Mouse (Mus musculus): ENCODE measurements around the gene Lilra5. TPM values are rescaled to one million over a fixed set of nuclear protein-coding genes. Genes with fewer than 3 reads are reported as not detected.
"Not testable (repeated sequence)": the region's sequence is repeated elsewhere in the genome, so short reads cannot be mapped to it uniquely, and the experiment has no call there.

The Lilra5 gene
- 0.10 TPM in 1 of 2 replicates, not detected in the other for polyA plus RNA-seq (2014; fragmentation: Nextera tagmentation; extraction: Ambion mirVana)

DNA sequence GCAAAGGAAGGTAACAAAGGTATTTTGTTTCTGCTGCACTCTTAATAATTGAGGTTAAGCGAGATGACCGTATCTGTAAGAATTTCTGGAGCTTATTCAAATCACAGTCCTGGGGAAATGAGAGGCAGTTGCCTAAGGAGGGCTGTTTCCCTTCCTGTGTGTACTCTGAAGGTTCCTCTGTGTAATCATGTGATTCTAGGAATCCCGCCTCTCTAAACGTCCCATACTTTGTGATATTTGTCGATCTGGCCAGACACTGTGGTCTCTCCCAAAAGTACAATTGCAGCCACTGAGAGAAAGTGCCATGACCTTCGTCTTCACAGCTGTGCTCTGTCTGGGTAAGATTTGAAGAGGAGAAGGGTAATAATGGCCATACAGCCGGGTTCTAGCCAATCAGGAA, at the start of gene Lilra5:
Gene Lilra5, plus strand, starts transcription at position 301 of the 400 bp plus-strand sequence.
- 74% methylated on average over 7 of the region's 7 CpGs for WGBS
- H3K9ac ChIP-seq (replicated peaks; ENCODE audit: low read length): no peak within 1 kb of the TSS
- DNase-seq (ENCODE audit: low spot score) (no peak), ATAC-seq (replicated peaks; ENCODE audit: insufficient number of reproducible peaks, low FRiP score, low TSS enrichment, low read depth) (no peak)
- H3K36me3 ChIP-seq (replicated peaks; ENCODE audit: control insufficient read depth, insufficient read depth, low read depth, low read length): no peaks in the 10 kb centered on the region
- H3K4me1 ChIP-seq (ENCODE audit: control insufficient read depth, insufficient read depth, low read length): no peaks in the 10 kb centered on the region
- H3K27ac ChIP-seq (replicated peaks; ENCODE audit: low read depth, low read length): no peak within 1 kb of the TSS
- H3K27me3 ChIP-seq (ENCODE audit: control insufficient read depth, insufficient read depth, low read length): no peaks in the 10 kb centered on the region
- no peaks in the 10 kb centered on the region for H3K9me3 ChIP-seq (replicated peaks; ENCODE audit: control insufficient read depth, low read length)
- H3K4me2 ChIP-seq (ENCODE audit: low read depth, low read length): no peak within 1 kb of the TSS
- no peak within 1 kb of the TSS for H3K4me3 ChIP-seq (ENCODE audit: low read depth, low read length)

DNA sequence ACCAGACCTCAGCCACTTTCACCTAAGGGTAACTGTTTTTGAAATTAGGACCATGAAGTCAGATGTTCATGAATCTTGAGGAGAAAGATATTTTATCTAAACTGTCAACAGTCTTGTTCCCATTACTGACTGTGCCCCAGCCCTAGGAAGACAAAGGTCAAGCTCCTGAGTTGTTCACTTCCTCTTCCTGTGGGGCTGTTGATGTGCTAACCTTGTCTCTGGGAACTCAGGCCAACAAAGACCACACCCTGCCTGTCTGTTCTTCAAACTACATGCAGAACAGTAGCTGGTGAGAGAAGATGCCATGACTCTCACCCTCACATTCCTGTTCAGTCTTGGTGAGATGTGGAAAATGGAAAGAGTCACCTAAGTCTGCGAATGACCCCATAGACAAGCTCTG, 30.4 kb upstream of the Lilra5 start:
- Histone ChIP-seq H3K4me2 (ENCODE audit: low read depth, low read length) (no peak overlapping the region), H3K36me3 (replicated peaks; ENCODE audit: control insufficient read depth, insufficient read depth, low read depth, low read length) (no peaks in the 10 kb centered on the region), H3K4me1 (ENCODE audit: control insufficient read depth, insufficient read depth, low read length) (no peaks in the 10 kb centered on the region), H3K27ac (replicated peaks; ENCODE audit: low read depth, low read length) (no peak overlapping the region), H3K9ac (replicated peaks; ENCODE audit: low read length) (no peak overlapping the region), H3K9me3 (replicated peaks; ENCODE audit: control insufficient read depth, low read length) (no peaks in the 10 kb centered on the region), H3K4me3 (ENCODE audit: low read depth, low read length) (no peak overlapping the region), H3K27me3 (ENCODE audit: control insufficient read depth, insufficient read depth, low read length) (no peaks in the 10 kb centered on the region)
- WGBS: 80% methylated on average over 1 of the region's 1 CpGs
- DNase-seq (ENCODE audit: low spot score) (no peak), ATAC-seq (replicated peaks; ENCODE audit: insufficient number of reproducible peaks, low FRiP score, low TSS enrichment, low read depth) (no peak)

DNA sequence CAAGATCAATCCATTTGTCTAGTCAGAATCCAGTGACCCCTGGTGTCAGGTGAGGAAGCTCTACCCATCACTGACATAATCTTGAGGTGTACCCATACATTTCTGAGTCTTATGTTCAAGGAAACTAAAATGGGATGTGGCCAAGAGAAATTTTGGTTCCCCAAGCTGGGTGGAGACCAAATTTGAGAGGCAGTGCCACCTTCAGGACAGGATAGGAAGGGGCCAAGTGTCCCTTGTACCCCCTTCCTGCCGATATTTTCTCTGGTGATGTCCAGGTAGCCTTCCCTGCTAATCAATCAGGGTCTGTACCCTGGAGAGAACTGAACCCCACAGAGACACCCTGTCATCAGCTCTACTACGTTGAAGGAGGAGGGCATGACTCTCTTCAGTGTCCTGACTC, 28.9 kb upstream of the Lilra5 start:
- H3K27ac ChIP-seq (replicated peaks; ENCODE audit: low read depth, low read length): no peak overlapping the region
- no peaks in the 10 kb centered on the region for H3K27me3 ChIP-seq (ENCODE audit: control insufficient read depth, insufficient read depth, low read length)
- H3K4me1 ChIP-seq (ENCODE audit: control insufficient read depth, insufficient read depth, low read length): no peaks in the 10 kb centered on the region
- no peak overlapping the region for H3K9ac ChIP-seq (replicated peaks; ENCODE audit: low read length)
- H3K36me3 ChIP-seq (replicated peaks; ENCODE audit: control insufficient read depth, insufficient read depth, low read depth, low read length): no peaks in the 10 kb centered on the region
- 39% methylated on average over 2 of the region's 2 CpGs for WGBS
- DNase-seq (ENCODE audit: low spot score): no peak
- ATAC-seq (replicated peaks; ENCODE audit: insufficient number of reproducible peaks, low FRiP score, low TSS enrichment, low read depth): no peak
- H3K4me3 ChIP-seq (ENCODE audit: low read depth, low read length): no peak overlapping the region
- H3K4me2 ChIP-seq (ENCODE audit: low read depth, low read length): no peak overlapping the region
- no peaks in the 10 kb centered on the region for H3K9me3 ChIP-seq (replicated peaks; ENCODE audit: control insufficient read depth, low read length)

DNA sequence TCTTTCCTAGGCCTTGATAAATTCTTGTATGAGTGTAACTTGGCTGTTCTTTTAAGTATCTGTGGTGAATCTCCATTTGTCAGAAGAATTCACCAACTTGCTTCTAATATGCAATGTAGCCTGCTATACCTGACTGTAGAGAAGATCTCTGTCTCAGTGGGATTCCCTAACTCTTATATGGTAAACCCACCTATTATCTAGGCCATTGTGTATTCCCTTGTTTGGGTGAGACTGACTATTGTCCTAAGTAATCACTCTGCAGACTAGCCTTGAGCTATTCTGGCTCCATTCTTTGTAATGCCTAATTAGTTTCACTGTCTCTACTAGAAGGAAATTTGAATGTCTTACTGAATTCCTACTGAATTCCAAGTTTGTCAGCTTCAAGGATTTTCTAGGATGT, 24.1 kb upstream of the Lilra5 start:
- not testable (repeated sequence) for ATAC-seq (replicated peaks; ENCODE audit: insufficient number of reproducible peaks, low FRiP score, low TSS enrichment, low read depth); H3K4me3 ChIP-seq (ENCODE audit: low read depth, low read length)

DNA sequence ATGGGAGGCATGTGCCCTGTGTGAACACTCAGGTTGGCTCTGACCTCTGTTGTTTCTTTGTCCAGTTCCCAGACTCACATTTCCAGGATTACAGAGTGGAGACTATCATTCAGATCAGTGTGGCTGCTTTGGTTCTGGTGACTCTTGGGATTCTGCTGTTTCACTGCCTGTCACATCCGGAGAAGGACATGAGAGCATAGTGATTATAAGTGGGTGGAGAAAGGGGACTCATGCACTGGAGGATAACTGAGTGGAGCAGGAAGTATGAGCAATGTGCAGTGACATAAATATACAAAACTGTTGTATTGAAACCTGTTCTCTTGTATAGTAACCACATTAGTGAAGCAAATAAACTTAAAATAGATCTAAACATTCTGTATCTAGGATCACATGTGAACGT, 22.2 kb upstream of the Lilra5 start:
- H3K27me3 ChIP-seq (ENCODE audit: control insufficient read depth, insufficient read depth, low read length): no peaks in the 10 kb centered on the region
- no peaks in the 10 kb centered on the region for H3K36me3 ChIP-seq (replicated peaks; ENCODE audit: control insufficient read depth, insufficient read depth, low read depth, low read length)
- no peaks in the 10 kb centered on the region for H3K9me3 ChIP-seq (replicated peaks; ENCODE audit: control insufficient read depth, low read length)
- H3K4me3 ChIP-seq (ENCODE audit: low read depth, low read length): no peak overlapping the region
- H3K27ac ChIP-seq (replicated peaks; ENCODE audit: low read depth, low read length): no peak overlapping the region
- no peak overlapping the region for H3K9ac ChIP-seq (replicated peaks; ENCODE audit: low read length)
- H3K4me1 ChIP-seq (ENCODE audit: control insufficient read depth, insufficient read depth, low read length): no peaks in the 10 kb centered on the region
- WGBS: 76% methylated on average over 2 of the region's 2 CpGs
- DNase-seq (ENCODE audit: low spot score) (no peak), ATAC-seq (replicated peaks; ENCODE audit: insufficient number of reproducible peaks, low FRiP score, low TSS enrichment, low read depth) (no peak)
- H3K4me2 ChIP-seq (ENCODE audit: low read depth, low read length): no peak overlapping the region

More for the DNA sequence above, 24.1 kb upstream of the Lilra5 start:
- not testable (repeated sequence) for H3K9ac ChIP-seq (replicated peaks; ENCODE audit: low read length); H3K27me3 ChIP-seq (ENCODE audit: control insufficient read depth, insufficient read depth, low read length); H3K27ac ChIP-seq (replicated peaks; ENCODE audit: low read depth, low read length); DNase-seq (ENCODE audit: low spot score); H3K36me3 ChIP-seq (replicated peaks; ENCODE audit: control insufficient read depth, insufficient read depth, low read depth, low read length); H3K4me1 ChIP-seq (ENCODE audit: control insufficient read depth, insufficient read depth, low read length); H3K9me3 ChIP-seq (replicated peaks; ENCODE audit: control insufficient read depth, low read length); H3K4me2 ChIP-seq (ENCODE audit: low read depth, low read length)

DNA sequence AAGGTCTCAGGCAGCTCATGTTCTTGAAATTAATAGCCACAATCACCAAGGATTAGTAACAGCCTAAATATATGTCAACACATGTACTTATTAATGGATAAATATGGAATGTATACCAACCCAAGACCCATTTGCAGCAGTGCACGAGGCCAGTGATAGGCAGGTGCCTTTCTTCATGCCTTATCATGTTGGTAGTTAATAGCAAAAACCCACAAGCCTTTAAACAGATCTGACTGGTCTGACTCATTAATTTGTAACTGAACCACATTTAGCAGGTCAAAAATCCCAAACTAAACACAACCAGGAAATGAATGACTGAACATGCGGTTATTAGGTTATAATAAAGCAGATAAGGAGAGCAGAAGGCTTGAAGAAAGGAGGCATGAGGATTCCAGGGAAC, 21.7 kb upstream of the Lilra5 start:
- Histone ChIP-seq H3K9me3 (replicated peaks; ENCODE audit: control insufficient read depth, low read length) (no peaks in the 10 kb centered on the region), H3K4me2 (ENCODE audit: low read depth, low read length) (no peak overlapping the region), H3K27ac (replicated peaks; ENCODE audit: low read depth, low read length) (no peak overlapping the region), H3K27me3 (ENCODE audit: control insufficient read depth, insufficient read depth, low read length) (no peaks in the 10 kb centered on the region), H3K9ac (replicated peaks; ENCODE audit: low read length) (no peak overlapping the region), H3K4me1 (ENCODE audit: control insufficient read depth, insufficient read depth, low read length) (no peaks in the 10 kb centered on the region), H3K36me3 (replicated peaks; ENCODE audit: control insufficient read depth, insufficient read depth, low read depth, low read length) (no peaks in the 10 kb centered on the region), H3K4me3 (ENCODE audit: low read depth, low read length) (no peak overlapping the region)
- ATAC-seq (replicated peaks; ENCODE audit: insufficient number of reproducible peaks, low FRiP score, low TSS enrichment, low read depth) (no peak), DNase-seq (ENCODE audit: low spot score) (no peak)
- WGBS: 74% methylated on average over 2 of the region's 2 CpGs

DNA sequence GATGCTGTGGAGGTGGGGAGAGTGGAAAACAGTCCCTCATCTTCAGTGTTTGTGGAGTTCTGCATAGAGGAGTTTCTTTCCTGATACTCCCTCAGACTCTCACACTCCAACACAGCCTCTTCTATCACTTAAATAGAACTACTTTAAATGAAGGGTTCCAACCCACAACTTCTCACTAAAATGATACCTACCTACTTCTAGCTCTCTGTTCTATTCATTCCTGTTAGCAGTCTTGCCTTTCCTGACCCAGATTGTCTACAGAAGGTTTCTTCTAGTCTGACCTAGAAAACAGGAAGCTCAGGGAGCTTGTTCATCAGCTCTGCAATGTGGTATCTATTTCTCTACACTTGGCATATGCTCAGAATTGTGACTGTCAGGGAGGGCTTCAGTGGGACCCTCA, 2.0 kb upstream of the Lilra5 start:
- no peak overlapping the region for H3K9ac ChIP-seq (replicated peaks; ENCODE audit: low read length)
- H3K9me3 ChIP-seq (replicated peaks; ENCODE audit: control insufficient read depth, low read length): no peaks in the 10 kb centered on the region
- no peak overlapping the region for H3K27ac ChIP-seq (replicated peaks; ENCODE audit: low read depth, low read length)
- no peak overlapping the region for H3K4me2 ChIP-seq (ENCODE audit: low read depth, low read length)
- no peak overlapping the region for H3K4me3 ChIP-seq (ENCODE audit: low read depth, low read length)
- H3K36me3 ChIP-seq (replicated peaks; ENCODE audit: control insufficient read depth, insufficient read depth, low read depth, low read length): no peaks in the 10 kb centered on the region
- DNase-seq (ENCODE audit: low spot score) (no peak), ATAC-seq (replicated peaks; ENCODE audit: insufficient number of reproducible peaks, low FRiP score, low TSS enrichment, low read depth) (no peak)
- no peaks in the 10 kb centered on the region for H3K4me1 ChIP-seq (ENCODE audit: control insufficient read depth, insufficient read depth, low read length)
- no peaks in the 10 kb centered on the region for H3K27me3 ChIP-seq (ENCODE audit: control insufficient read depth, insufficient read depth, low read length)

DNA sequence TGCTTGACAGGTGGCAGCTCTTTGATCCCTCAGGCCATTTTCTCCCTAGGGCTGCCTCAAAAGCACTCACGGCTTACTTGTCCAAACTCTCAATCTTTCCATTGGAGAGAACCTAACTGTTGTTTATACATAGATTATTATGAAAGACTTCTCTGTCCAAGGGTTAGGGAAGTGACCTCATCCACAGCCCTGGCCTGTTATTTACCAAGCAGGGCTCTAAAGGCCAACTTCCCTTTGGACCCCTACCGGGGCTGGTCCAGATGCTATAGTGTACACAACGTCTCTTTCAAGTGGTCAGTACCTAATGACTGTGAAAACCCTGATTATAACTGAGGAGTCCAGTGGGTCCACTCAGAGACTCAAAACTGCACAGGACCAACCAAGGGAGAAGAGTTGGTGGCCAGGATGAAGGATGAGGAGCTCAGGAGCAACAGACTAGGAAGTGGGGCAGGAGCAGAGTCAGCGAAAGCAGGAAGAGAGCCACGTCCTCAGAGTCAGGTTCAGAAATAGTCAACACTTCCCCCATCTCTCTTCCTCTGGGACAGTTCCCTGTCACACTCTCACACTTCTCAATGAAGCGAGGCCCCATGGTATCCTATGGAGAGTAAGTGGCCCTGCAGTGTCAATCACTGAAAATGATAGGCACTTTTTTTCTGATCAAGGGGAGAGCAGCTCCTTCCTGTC, 1.6 kb downstream of the Lilra5 start:
- DNase-seq (ENCODE audit: low spot score): no peak
- no peak overlapping the region for H3K9ac ChIP-seq (replicated peaks; ENCODE audit: low read length)
- no peak for ATAC-seq (replicated peaks; ENCODE audit: insufficient number of reproducible peaks, low FRiP score, low TSS enrichment, low read depth)
- H3K4me1 ChIP-seq (ENCODE audit: control insufficient read depth, insufficient read depth, low read length): no peaks in the 10 kb centered on the region
- 74% methylated on average over 6 of the region's 6 CpGs for WGBS
- no peak overlapping the region for H3K4me2 ChIP-seq (ENCODE audit: low read depth, low read length)
- no peak overlapping the region for H3K27ac ChIP-seq (replicated peaks; ENCODE audit: low read depth, low read length)
- no peaks in the 10 kb centered on the region for H3K36me3 ChIP-seq (replicated peaks; ENCODE audit: control insufficient read depth, insufficient read depth, low read depth, low read length)
- H3K4me3 ChIP-seq (ENCODE audit: low read depth, low read length): no peak overlapping the region
- H3K9me3 ChIP-seq (replicated peaks; ENCODE audit: control insufficient read depth, low read length): no peaks in the 10 kb centered on the region
- no peaks in the 10 kb centered on the region for H3K27me3 ChIP-seq (ENCODE audit: control insufficient read depth, insufficient read depth, low read length)
